Mouse (Mus musculus): Measurements from ENCODE around the gene Tecta. TPM values are rescaled to one million over a fixed set of nuclear protein-coding genes. Genes with fewer than 3 reads are reported as not detected.

Gene Tecta
- 0.01 TPM for polyA plus RNA-seq (2012; fragmentation: generic; extraction: Trizol)
- long read RNA-seq, experiment 1, result 0 reads
- long read RNA-seq, experiment 2, result 0 reads

DNA sequence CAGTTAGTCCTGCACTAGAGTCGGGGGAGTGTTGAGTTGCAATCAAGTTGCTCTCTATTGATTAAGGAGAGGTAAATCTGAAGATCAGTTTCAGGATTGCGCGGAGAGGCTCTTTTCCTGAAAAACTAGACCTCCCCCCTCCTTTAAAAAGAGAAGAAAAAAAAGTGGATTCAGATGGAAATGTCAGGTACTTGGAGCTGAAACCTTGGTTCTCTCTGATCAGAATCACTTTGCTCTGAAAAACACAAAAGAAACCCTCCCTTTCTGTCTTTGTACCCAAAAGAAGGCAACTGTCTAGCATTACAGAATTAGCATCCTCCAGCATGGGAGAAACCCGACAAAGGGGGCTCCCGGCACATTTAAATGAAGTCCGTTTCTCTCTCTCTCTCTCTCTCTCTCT is at the start of gene Tecta:
Gene Tecta, minus strand, starts transcription at position 101 of the 400 bp plus-strand sequence.
- H3ac ChIP-seq (ENCODE audit: control insufficient read depth, insufficient read length, low read depth), result no peak within 1 kb of the TSS
- TF ChIP-seq USF1 (IDR thresholded peaks at IDR 0.05; ENCODE audit: low read depth), result no peak
- no peak for TF ChIP-seq FOSL1 (IDR thresholded peaks at IDR 0.05; ENCODE audit: insufficient read depth, low read length, poor library complexity, severe bottlenecking)
- TF ChIP-seq MAX (IDR thresholded peaks at IDR 0.05), result no peak
- no peak for TF ChIP-seq MYOD1 (IDR thresholded peaks at IDR 0.05; ENCODE audit: control insufficient read depth, insufficient read length, low read depth)
- no peak for TF ChIP-seq MYOG (IDR thresholded peaks at IDR 0.05; ENCODE audit: control insufficient read depth, extremely low read depth, insufficient read length)
- no peak for TF ChIP-seq CEBPB (IDR thresholded peaks at IDR 0.05; ENCODE audit: low read depth)
- TF ChIP-seq CTCF (IDR thresholded peaks at IDR 0.05; ENCODE audit: control insufficient read depth, insufficient read depth, insufficient read length), result no peak
- H3K27me3 ChIP-seq (ENCODE audit: control insufficient read depth, insufficient read depth, insufficient read length), result peaks cover 3% of the 10 kb centered on the region
- no peaks in the 10 kb centered on the region for H3K36me3 ChIP-seq (ENCODE audit: control insufficient read depth, insufficient read depth)
- no peak within 1 kb of the TSS for H3K4me3 ChIP-seq (ENCODE audit: insufficient read depth, poor library complexity, severe bottlenecking)
- no peaks in the 10 kb centered on the region for H3K79me2 ChIP-seq (ENCODE audit: control insufficient read depth, insufficient read depth)
- no peaks in the 10 kb centered on the region for H3K79me3 ChIP-seq (ENCODE audit: low read depth)

DNA sequence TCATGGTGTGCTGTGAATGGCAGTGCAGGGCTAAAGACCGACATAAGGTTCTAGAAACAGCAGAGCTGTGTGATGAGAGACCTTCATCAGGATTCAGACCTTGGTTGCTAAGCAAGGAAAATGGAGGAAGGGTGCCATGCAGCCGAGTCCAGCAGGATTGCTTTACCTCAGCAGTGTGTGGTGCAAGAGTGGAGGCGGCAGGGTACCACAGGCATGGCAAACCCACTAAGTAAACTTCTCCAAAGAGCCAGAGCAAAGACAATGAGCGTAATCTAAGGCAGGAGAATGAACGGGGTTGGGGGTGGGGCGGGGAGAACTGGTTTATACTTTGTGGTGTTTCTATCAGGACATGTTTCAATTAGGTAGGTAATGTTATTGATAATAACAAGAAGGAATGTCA is 49.3 kb upstream of the Tecta start:
- Histone ChIP-seq H3K79me2 (ENCODE audit: control insufficient read depth, insufficient read depth) (no peaks in the 10 kb centered on the region), H3ac (ENCODE audit: control insufficient read depth, insufficient read length, low read depth) (no peak overlapping the region), H3K4me3 (ENCODE audit: insufficient read depth, poor library complexity, severe bottlenecking) (no peak overlapping the region), H3K27me3 (ENCODE audit: control insufficient read depth, insufficient read depth, insufficient read length) (no peaks in the 10 kb centered on the region), H3K79me3 (ENCODE audit: low read depth) (no peaks in the 10 kb centered on the region), H3K36me3 (ENCODE audit: control insufficient read depth, insufficient read depth) (peaks cover 8% of the 10 kb centered on the region)
- TF ChIP-seq MYOD1 (IDR thresholded peaks at IDR 0.05; ENCODE audit: control insufficient read depth, insufficient read length, low read depth) (no peak), MAX (IDR thresholded peaks at IDR 0.05) (no peak), FOSL1 (IDR thresholded peaks at IDR 0.05; ENCODE audit: insufficient read depth, low read length, poor library complexity, severe bottlenecking) (no peak), CTCF (IDR thresholded peaks at IDR 0.05; ENCODE audit: control insufficient read depth, insufficient read depth, insufficient read length) (no peak), USF1 (IDR thresholded peaks at IDR 0.05; ENCODE audit: low read depth) (no peak), CEBPB (IDR thresholded peaks at IDR 0.05; ENCODE audit: low read depth) (no peak), MYOG (IDR thresholded peaks at IDR 0.05; ENCODE audit: control insufficient read depth, extremely low read depth, insufficient read length) (no peak)

DNA sequence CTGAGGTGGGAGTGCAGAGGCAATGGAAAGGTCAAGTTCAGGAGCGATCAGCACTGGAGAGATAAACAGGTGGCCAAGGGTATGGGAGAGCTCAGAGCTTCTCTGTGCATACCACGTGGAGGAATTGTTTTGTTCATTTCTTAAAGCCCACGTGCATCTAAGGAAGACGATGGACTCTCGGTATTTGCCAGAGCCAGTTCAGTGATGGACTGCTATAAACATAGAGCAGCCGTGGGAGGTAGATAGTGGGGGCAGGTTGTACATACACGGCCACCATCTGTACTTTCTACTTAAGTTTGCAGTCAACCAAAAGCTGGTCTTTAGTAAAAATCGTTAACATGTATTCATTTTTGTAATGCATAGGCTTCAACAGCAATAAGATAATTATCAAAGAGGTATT is 42.4 kb upstream of the Tecta start:
- no peaks in the 10 kb centered on the region for H3K79me2 ChIP-seq (ENCODE audit: control insufficient read depth, insufficient read depth)
- no peak overlapping the region for H3K4me3 ChIP-seq (ENCODE audit: insufficient read depth, poor library complexity, severe bottlenecking)
- H3ac ChIP-seq (ENCODE audit: control insufficient read depth, insufficient read length, low read depth), result no peak overlapping the region
- H3K36me3 ChIP-seq (ENCODE audit: control insufficient read depth, insufficient read depth), result peaks cover 30% of the 10 kb centered on the region
- TF ChIP-seq MYOD1 (IDR thresholded peaks at IDR 0.05; ENCODE audit: control insufficient read depth, insufficient read length, low read depth) (no peak), CEBPB (IDR thresholded peaks at IDR 0.05; ENCODE audit: low read depth) (no peak), CTCF (IDR thresholded peaks at IDR 0.05; ENCODE audit: control insufficient read depth, insufficient read depth, insufficient read length) (no peak), MYOG (IDR thresholded peaks at IDR 0.05; ENCODE audit: control insufficient read depth, extremely low read depth, insufficient read length) (no peak), MAX (IDR thresholded peaks at IDR 0.05) (no peak), USF1 (IDR thresholded peaks at IDR 0.05; ENCODE audit: low read depth) (no peak), FOSL1 (IDR thresholded peaks at IDR 0.05; ENCODE audit: insufficient read depth, low read length, poor library complexity, severe bottlenecking) (no peak)
- no peaks in the 10 kb centered on the region for H3K79me3 ChIP-seq (ENCODE audit: low read depth)
- H3K27me3 ChIP-seq (ENCODE audit: control insufficient read depth, insufficient read depth, insufficient read length), result no peaks in the 10 kb centered on the region

DNA sequence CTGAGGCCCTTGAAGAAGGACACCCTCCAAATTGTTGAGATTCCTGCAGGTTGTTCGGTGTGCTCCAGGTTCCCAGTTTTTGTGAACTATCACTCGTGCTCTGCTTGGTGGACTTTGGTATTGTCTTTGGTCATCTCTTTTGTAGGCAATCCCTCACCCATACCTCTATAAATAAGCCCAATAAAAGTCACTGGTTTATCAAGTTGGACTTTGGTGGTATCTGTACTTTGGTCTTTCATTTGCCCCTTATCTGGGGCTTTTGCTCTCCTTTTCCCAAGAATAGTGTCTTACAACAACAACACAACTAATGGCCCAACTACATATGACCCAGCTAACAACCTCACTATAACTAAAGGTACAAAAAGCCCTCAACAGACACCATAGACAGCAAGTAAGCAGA is 41.5 kb upstream of the Tecta start:
- peaks cover 37% of the 10 kb centered on the region for H3K36me3 ChIP-seq (ENCODE audit: control insufficient read depth, insufficient read depth)

DNA sequence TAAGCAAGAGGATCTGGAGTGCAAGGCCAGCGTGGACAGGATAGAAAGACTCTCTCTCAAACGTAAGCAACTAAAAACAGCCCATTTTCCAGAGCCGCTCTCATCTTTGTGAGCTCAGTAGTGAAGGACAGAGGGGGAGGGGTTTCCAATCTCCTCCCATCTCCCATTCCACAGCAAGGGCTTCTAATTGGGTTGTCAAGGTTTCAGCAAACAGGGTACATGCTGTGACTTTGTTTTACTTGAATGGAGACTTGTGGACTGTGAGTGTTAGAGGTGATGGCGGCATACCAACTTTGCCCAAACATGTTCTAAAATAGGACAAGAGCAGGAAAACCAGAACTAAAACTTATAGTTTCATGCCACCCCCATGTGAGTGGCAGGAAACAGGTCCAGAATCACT is 39.7 kb upstream of the Tecta start:
- H3K4me3 ChIP-seq (ENCODE audit: insufficient read depth, poor library complexity, severe bottlenecking), result no peak overlapping the region
- H3ac ChIP-seq (ENCODE audit: control insufficient read depth, insufficient read length, low read depth), result no peak overlapping the region
- peaks cover 45% of the 10 kb centered on the region for H3K36me3 ChIP-seq (ENCODE audit: control insufficient read depth, insufficient read depth)
- no peaks in the 10 kb centered on the region for H3K79me2 ChIP-seq (ENCODE audit: control insufficient read depth, insufficient read depth)
- H3K79me3 ChIP-seq (ENCODE audit: low read depth), result no peaks in the 10 kb centered on the region
- no peak for TF ChIP-seq MYOG (IDR thresholded peaks at IDR 0.05; ENCODE audit: control insufficient read depth, extremely low read depth, insufficient read length)
- TF ChIP-seq MAX (IDR thresholded peaks at IDR 0.05), result no peak
- TF ChIP-seq CTCF (IDR thresholded peaks at IDR 0.05; ENCODE audit: control insufficient read depth, insufficient read depth, insufficient read length), result no peak
- TF ChIP-seq MYOD1 (IDR thresholded peaks at IDR 0.05; ENCODE audit: control insufficient read depth, insufficient read length, low read depth), result no peak
- no peak for TF ChIP-seq CEBPB (IDR thresholded peaks at IDR 0.05; ENCODE audit: low read depth)
- TF ChIP-seq USF1 (IDR thresholded peaks at IDR 0.05; ENCODE audit: low read depth), result no peak
- no peak for TF ChIP-seq FOSL1 (IDR thresholded peaks at IDR 0.05; ENCODE audit: insufficient read depth, low read length, poor library complexity, severe bottlenecking)
- H3K27me3 ChIP-seq (ENCODE audit: control insufficient read depth, insufficient read depth, insufficient read length), result no peaks in the 10 kb centered on the region

More for the DNA sequence above, 41.5 kb upstream of the Tecta start:
- no peak overlapping the region for H3K4me3 ChIP-seq (ENCODE audit: insufficient read depth, poor library complexity, severe bottlenecking)
- H3K27me3 ChIP-seq (ENCODE audit: control insufficient read depth, insufficient read depth, insufficient read length), result no peaks in the 10 kb centered on the region
- TF ChIP-seq MAX (IDR thresholded peaks at IDR 0.05), result no peak
- TF ChIP-seq MYOD1 (IDR thresholded peaks at IDR 0.05; ENCODE audit: control insufficient read depth, insufficient read length, low read depth), result no peak
- no peak for TF ChIP-seq USF1 (IDR thresholded peaks at IDR 0.05; ENCODE audit: low read depth)
- TF ChIP-seq CTCF (IDR thresholded peaks at IDR 0.05; ENCODE audit: control insufficient read depth, insufficient read depth, insufficient read length), result no peak
- TF ChIP-seq FOSL1 (IDR thresholded peaks at IDR 0.05; ENCODE audit: insufficient read depth, low read length, poor library complexity, severe bottlenecking), result no peak
- no peak overlapping the region for H3ac ChIP-seq (ENCODE audit: control insufficient read depth, insufficient read length, low read depth)
- no peaks in the 10 kb centered on the region for H3K79me3 ChIP-seq (ENCODE audit: low read depth)
- no peaks in the 10 kb centered on the region for H3K79me2 ChIP-seq (ENCODE audit: control insufficient read depth, insufficient read depth)

DNA sequence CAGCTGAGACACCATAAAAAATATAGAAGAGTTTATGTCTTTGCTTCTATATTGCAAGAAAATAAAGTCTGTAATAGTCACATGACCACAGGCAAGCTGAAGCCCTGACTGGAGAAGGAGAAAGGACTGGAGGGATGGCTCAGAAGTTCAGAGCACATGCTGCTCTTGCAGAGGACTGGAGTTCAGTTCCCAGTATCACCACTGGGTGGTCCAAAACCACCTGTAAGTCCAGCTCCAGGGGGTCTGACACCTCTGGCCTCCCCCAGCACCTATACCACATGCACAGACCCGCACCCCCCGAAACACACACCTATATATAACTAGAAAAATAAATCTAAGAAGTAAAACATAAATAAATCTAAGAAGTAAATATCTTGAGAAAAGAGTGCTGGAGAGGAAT is 32.4 kb upstream of the Tecta start:
- H3K27me3 ChIP-seq (ENCODE audit: control insufficient read depth, insufficient read depth, insufficient read length), result no peaks in the 10 kb centered on the region
- no peaks in the 10 kb centered on the region for H3K79me3 ChIP-seq (ENCODE audit: low read depth)
- peaks cover 14% of the 10 kb centered on the region for H3K36me3 ChIP-seq (ENCODE audit: control insufficient read depth, insufficient read depth)
- no peak overlapping the region for H3ac ChIP-seq (ENCODE audit: control insufficient read depth, insufficient read length, low read depth)
- H3K4me3 ChIP-seq (ENCODE audit: insufficient read depth, poor library complexity, severe bottlenecking), result no peak overlapping the region
- no peak for TF ChIP-seq CEBPB (IDR thresholded peaks at IDR 0.05; ENCODE audit: low read depth)
- TF ChIP-seq MYOG (IDR thresholded peaks at IDR 0.05; ENCODE audit: control insufficient read depth, extremely low read depth, insufficient read length), result no peak
- TF ChIP-seq FOSL1 (IDR thresholded peaks at IDR 0.05; ENCODE audit: insufficient read depth, low read length, poor library complexity, severe bottlenecking), result no peak
- TF ChIP-seq MAX (IDR thresholded peaks at IDR 0.05), result no peak
- no peak for TF ChIP-seq MYOD1 (IDR thresholded peaks at IDR 0.05; ENCODE audit: control insufficient read depth, insufficient read length, low read depth)
- TF ChIP-seq USF1 (IDR thresholded peaks at IDR 0.05; ENCODE audit: low read depth), result no peak
- no peak for TF ChIP-seq CTCF (IDR thresholded peaks at IDR 0.05; ENCODE audit: control insufficient read depth, insufficient read depth, insufficient read length)
- H3K79me2 ChIP-seq (ENCODE audit: control insufficient read depth, insufficient read depth), result no peaks in the 10 kb centered on the region
